Mouse (Mus musculus) forebrain, embryonic 16.5 days (tissue): ENCODE data around the gene Slc25a23. TPM values are rescaled to one million over a fixed set of nuclear protein-coding genes. Genes with fewer than 3 reads are reported as not detected.

Experiments
- ATAC-seq: fragments of 200-750 bp; cut with Nextera tagmentation; 2 replicates; pipeline ENCODE4 v1.8.0; 2017; ENCODE audit warnings: mild to moderate bottlenecking, moderate library complexity
- H3K27ac ChIP-seq: fragments of 300-500 bp; sonication (generic); 2 replicates; pipeline ENCODE4 v1.5.1; 2014; ENCODE audit warnings: low read length, control low read depth
- H3K27me3 ChIP-seq: fragments of 300-500 bp; sonication (generic); replicated peaks from 2 replicates; pipeline ENCODE4 v1.6.1; 2014; ENCODE audit warnings: low read length; ENCODE audit not compliant: control insufficient read depth, insufficient read depth
- H3K36me3 ChIP-seq: fragments of 300-500 bp; sonication (generic); 2 replicates; pipeline ENCODE4 v1.6.1; 2014; ENCODE audit not compliant: control insufficient read depth, insufficient read depth
- H3K4me1 ChIP-seq: fragments of 300-500 bp; sonication (generic); replicated peaks from 2 replicates; pipeline ENCODE4 v1.6.1; 2014; ENCODE audit warnings: low read length; ENCODE audit not compliant: control insufficient read depth, insufficient read depth
- H3K4me2 ChIP-seq: fragments of 300-500 bp; sonication (generic); 2 replicates; pipeline ENCODE4 v1.6.1; 2014; ENCODE audit warnings: mild to moderate bottlenecking, low read length, control low read depth
- H3K4me3 ChIP-seq: fragments of 300-500 bp; sonication (generic); replicated peaks from 2 replicates; pipeline ENCODE4 v1.5.1; 2014; ENCODE audit warnings: mild to moderate bottlenecking, low read length, control low read depth
- H3K9ac ChIP-seq: fragments of 300-500 bp; sonication (generic); replicated peaks from 2 replicates; pipeline ENCODE4 v1.6.1; 2014; ENCODE audit warnings: low read depth, low read length, control low read depth
- H3K9me3 ChIP-seq: fragments of 300-500 bp; sonication (generic); 2 replicates; pipeline ENCODE4 v1.6.1; 2016; ENCODE audit warnings: low read length; ENCODE audit not compliant: control insufficient read depth
- WGBS: fragments of 180-500 bp; shearing (Covaris S2); extraction: QIAGEN DNeasy Blood & Tissue Kit; methylation state at CpG from one replicate; pipeline ENCODE4 v1.1.7; 2014; 5-methylcytosine and 5-hydroxymethylcytosine counted together
- polyA plus RNA-seq: library from polyadenylated mRNA; unstranded; fragments of >200 nt; fragmentation: Nextera tagmentation; extraction: Ambion mirVana; gene quantifications from 2 replicates; pipeline ENCODE4 v1.2.1, GENCODE M21; 2015

Slc25a23 gene
- polyA plus RNA-seq, 1 experiment from 2014 or later = 33.4 TPM

- ATAC-seq = no peak
- Histone ChIP-seq H3K27me3 (no peaks in the 10 kb centered on the region), H3K9me3 (no peaks in the 10 kb centered on the region), H3K27ac (no peak overlapping the region), H3K4me3 (no peak overlapping the region), H3K9ac (no peak overlapping the region), H3K36me3 (peaks cover 17% of the 10 kb centered on the region), H3K4me2 (no peak overlapping the region), H3K4me1 (peaks cover 12% of the 10 kb centered on the region)
- WGBS = 96% methylated on average over 31 of the region's 31 CpGs
Measured at GRCm38 (mm10) chr17:57081234-57081842, 21.7 kb upstream of the Slc25a23 start.

DNA sequence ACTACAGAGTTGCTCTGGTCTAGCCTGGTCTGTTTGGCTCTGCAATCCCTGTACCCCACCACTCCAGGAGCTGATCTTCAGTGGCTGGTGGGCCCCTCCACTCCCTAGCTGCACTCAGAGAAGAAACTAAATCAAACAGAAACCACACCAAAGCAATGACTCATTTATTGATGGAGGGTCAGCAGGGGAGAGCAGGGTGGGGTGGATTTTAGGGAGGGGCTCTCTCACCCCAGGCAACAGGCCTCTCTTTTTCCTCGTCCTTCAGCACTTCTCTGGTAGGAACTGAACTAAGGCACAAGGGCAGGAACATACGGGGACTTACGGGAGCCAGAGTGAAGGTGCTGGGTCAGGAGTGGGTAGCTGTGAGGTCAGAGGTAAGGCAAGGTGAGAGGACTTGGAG is 20.3 kb upstream of the Slc25a23 start:
- 0 out of 2 replicates have a peak, but pooled peaks cover 7% of the 10 kb centered on the region for H3K4me1 ChIP-seq
- H3K36me3 ChIP-seq = peaks cover 17% of the 10 kb centered on the region
- H3K4me2 ChIP-seq = no peak overlapping the region
- no peaks in the 10 kb centered on the region for H3K9me3 ChIP-seq
- H3K4me3 ChIP-seq = no peak overlapping the region
- no peak overlapping the region for H3K9ac ChIP-seq
- H3K27me3 ChIP-seq = no peaks in the 10 kb centered on the region
- ATAC-seq = no peak
- 75% methylated on average over 3 of the region's 3 CpGs for WGBS
- no peak overlapping the region for H3K27ac ChIP-seq

DNA sequence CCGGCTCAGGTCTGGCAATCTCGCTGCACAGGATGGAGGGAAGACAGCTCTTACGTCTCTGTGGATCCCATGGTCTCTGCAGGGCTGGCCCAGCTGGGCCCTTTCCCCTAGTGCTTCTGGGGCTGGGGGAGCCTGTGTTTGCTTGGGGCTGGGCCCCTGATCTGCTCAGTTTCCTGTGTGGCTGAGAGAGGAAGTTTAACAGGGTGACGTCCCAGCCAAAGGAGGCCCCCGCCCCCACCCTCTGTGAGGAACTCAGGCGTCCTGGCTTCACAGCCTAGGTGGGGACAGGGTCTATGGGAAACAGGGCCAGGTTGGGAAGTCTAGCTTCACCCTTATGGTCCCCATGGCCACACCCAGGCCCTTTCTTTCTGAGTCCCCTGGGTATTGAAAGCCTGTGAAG is 18.7 kb upstream of the Slc25a23 start, which contains the start of gene Dennd1c:
Gene Dennd1c (minus strand): TSS at position 179 of the 400 bp plus-strand sequence.
- Histone ChIP-seq H3K27ac (no peak within 1 kb of the TSS), H3K9me3 (no peaks in the 10 kb centered on the region), H3K4me2 (no peak within 1 kb of the TSS), H3K9ac (no peak within 1 kb of the TSS), H3K4me3 (no peak within 1 kb of the TSS), H3K27me3 (no peaks in the 10 kb centered on the region), H3K36me3 (peaks cover 17% of the 10 kb centered on the region), H3K4me1 (no peaks in the 10 kb centered on the region)
- 62% methylated on average over 6 of the region's 6 CpGs for WGBS
- peak; percentile 26; the same call in 1 of the 2 replicates for ATAC-seq

GRCm38 (mm10) chr17:57076916-57077315 is 17.3 kb upstream of the Slc25a23 start:
- Histone ChIP-seq H3K9ac (no peak overlapping the region), H3K36me3 (peaks cover 15% of the 10 kb centered on the region), H3K4me2 (no peak overlapping the region), H3K4me3 (no peak overlapping the region), H3K27me3 (no peaks in the 10 kb centered on the region), H3K9me3 (no peaks in the 10 kb centered on the region), H3K4me1 (no peaks in the 10 kb centered on the region), H3K27ac (no peak overlapping the region)
- WGBS = 57% methylated on average over 3 of the region's 3 CpGs
- no peak for ATAC-seq

GRCm38 (mm10) chr17:57070699-57071098 is 11.0 kb upstream of the Slc25a23 start:
- Histone ChIP-seq H3K36me3 (no peaks in the 10 kb centered on the region), H3K9me3 (no peaks in the 10 kb centered on the region), H3K27ac (no peak overlapping the region), H3K9ac (no peak overlapping the region), H3K4me2 (peak overlapping the region; percentile 20; the same call in 1 of the 2 replicates), H3K27me3 (no peaks in the 10 kb centered on the region), H3K4me3 (no peak overlapping the region), H3K4me1 (0 out of 2 replicates have a peak, but pooled peaks cover 3% of the 10 kb centered on the region)
- peak; percentile 46; the same call in 1 of the 2 replicates for ATAC-seq
- 10% methylated on average over 10 of the region's 11 CpGs for WGBS

GRCm38 (mm10) chr17:57070272-57070671 is 10.6 kb upstream of the Slc25a23 start:
- Histone ChIP-seq H3K27me3 (no peaks in the 10 kb centered on the region), H3K4me3 (peak overlapping the region; percentile 10), H3K9ac (no peak overlapping the region), H3K9me3 (no peaks in the 10 kb centered on the region), H3K36me3 (no peaks in the 10 kb centered on the region), H3K27ac (no peak overlapping the region), H3K4me2 (peak overlapping the region; percentile 20), H3K4me1 (0 out of 2 replicates have a peak, but pooled peaks cover 3% of the 10 kb centered on the region)
- WGBS = 13% methylated on average over 9 of the region's 9 CpGs
- no peak for ATAC-seq

DNA sequence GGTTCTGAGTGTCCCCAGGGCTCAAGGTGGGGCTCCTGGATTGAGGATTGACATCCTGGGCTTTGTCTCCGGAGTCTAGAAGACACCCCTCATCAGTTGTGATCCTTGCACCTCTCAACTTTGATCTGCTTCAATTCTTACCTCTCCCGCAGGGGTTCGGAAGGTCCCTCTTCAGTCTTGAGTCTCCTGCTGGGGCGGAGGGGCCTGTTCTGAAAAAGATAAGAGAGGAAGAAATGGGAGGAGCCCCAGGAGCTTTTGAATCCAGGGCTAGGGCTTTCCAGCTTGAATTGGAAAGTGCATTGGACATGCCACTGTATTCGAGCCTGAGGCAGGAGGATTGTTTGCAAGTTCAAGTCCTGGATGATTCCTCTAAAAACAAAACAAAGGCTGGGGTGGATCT is 7.2 kb upstream of the Slc25a23 start:
- Histone ChIP-seq H3K4me1 (peaks cover 6% of the 10 kb centered on the region), H3K9me3 (no peaks in the 10 kb centered on the region), H3K4me3 (no peak overlapping the region), H3K27ac (no peak overlapping the region), H3K36me3 (no peaks in the 10 kb centered on the region), H3K9ac (no peak overlapping the region), H3K27me3 (peaks cover 16% of the 10 kb centered on the region), H3K4me2 (no peak overlapping the region)
- 59% methylated on average over 5 of the region's 5 CpGs for WGBS
- ATAC-seq = no peak

DNA sequence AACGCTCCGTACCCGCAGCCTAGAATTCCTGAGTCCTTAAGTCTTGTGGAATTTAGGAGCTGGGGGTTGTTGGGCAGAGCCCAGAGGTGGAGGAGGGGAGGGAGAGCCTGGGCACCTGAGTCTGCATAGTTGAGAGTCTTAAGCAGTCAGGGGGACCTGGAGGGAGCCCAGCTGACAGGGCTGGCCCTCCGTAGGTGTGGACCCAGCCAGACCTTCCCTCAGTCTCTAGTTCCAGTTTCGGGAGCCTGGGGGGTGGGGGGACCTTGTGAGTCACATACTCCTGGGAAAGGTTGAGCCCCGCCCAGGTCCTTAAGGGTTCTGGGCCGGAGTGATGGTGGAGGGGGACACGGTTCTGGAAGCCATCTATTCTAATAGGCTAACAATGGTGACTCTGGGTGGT is 3.4 kb upstream of the Slc25a23 start:
- no peaks in the 10 kb centered on the region for H3K36me3 ChIP-seq
- WGBS = 9% methylated on average over 8 of the region's 8 CpGs
- peaks cover 21% of the 10 kb centered on the region for H3K4me1 ChIP-seq
- ATAC-seq = no peak
- H3K27ac ChIP-seq = no peak overlapping the region
- no peak overlapping the region for H3K4me3 ChIP-seq
- no peak overlapping the region for H3K9ac ChIP-seq
- H3K4me2 ChIP-seq = no peak overlapping the region
- no peaks in the 10 kb centered on the region for H3K9me3 ChIP-seq
- H3K27me3 ChIP-seq = peaks cover 24% of the 10 kb centered on the region

DNA sequence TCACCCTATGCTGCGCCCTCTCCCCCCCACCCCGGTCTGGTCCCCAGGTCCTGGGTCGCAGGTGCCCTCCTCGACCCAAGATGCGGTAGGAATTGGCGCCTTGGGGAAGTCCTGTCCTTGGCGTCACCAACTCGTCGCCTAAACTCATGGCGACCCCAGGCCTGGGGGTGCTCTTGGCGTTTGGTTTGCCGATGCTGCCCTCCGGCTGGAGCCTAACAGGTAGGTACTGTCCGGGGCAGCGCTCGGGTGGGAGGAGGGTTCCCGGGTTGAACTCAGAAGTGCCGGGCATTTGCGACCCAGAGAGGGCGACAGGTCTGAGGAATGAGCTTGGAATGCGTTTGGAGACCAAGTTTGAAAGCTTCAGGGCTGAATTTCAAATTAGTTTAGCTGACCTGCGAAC is 2.9 kb upstream of the Slc25a23 start:
- H3K36me3 ChIP-seq = no peaks in the 10 kb centered on the region
- no peak overlapping the region for H3K9ac ChIP-seq
- H3K27me3 ChIP-seq = peaks cover 24% of the 10 kb centered on the region
- under 1% methylated on average over 22 of the region's 22 CpGs for WGBS
- H3K4me1 ChIP-seq = peaks cover 21% of the 10 kb centered on the region
- no peak for ATAC-seq
- H3K27ac ChIP-seq = no peak overlapping the region
- no peaks in the 10 kb centered on the region for H3K9me3 ChIP-seq
- H3K4me3 ChIP-seq = peak overlapping the region; percentile 34
- peak overlapping the region; percentile 48; the same call in 1 of the 2 replicates for H3K4me2 ChIP-seq
